8 mouse cellular contexts compared by ENCODE assay signal in genomic region chr8:122834971-122835370, GRCm38 (mm10). TPM values are rescaled to one million over a fixed set of nuclear protein-coding genes. Genes with fewer than 3 reads are reported as not detected.
A peak's percentile ranks its signal among the peaks of the same experiment; 100 is the strongest.
DNase-seq lines count a peak whose midpoint lies in the region; ATAC-seq and TF ChIP-seq lines count a peak whose summit lies in the region.

No protein-coding gene starts in this region.

- peak; percentile 78 for DNase-seq in neural tube, embryonic 10.5 days (ENCODE audit: extremely low spot score, low spot score)
- peak; percentile 67 to 79 for DNase-seq in cerebellum, postnatal 4 days (ENCODE audit: low spot score in 2 of 2)
- peak; percentile 75 for DNase-seq in gastrocnemius, postnatal 10 days
- peak; percentile 77 for DNase-seq in kidney, adult 18-20 months
- peak; percentile 83 for DNase-seq in limb, embryonic 11.5 days (ENCODE audit: low spot score)
- peak; percentile 82 for DNase-seq in midbrain, postnatal 0 days (ENCODE audit: low spot score)

- H3K4me2 ChIP-seq in neural tube, embryonic 15.5 days: no peak overlapping the region
- H3K4me2 ChIP-seq in limb, embryonic 11.5 days (ENCODE audit: low read depth, severe bottlenecking): no peak overlapping the region
- H3K4me2 ChIP-seq in midbrain, postnatal 0 days (ENCODE audit: low read depth, low read length, poor library complexity, severe bottlenecking): no peak overlapping the region
- H3K4me2 ChIP-seq in stomach, embryonic 15.5 days: no peak overlapping the region

- no peaks in the 10 kb centered on the region for H3K27me3 ChIP-seq in neural tube, embryonic 15.5 days (replicated peaks)
- no peaks in the 10 kb centered on the region for H3K27me3 ChIP-seq in limb, embryonic 11.5 days (ENCODE audit: control insufficient read depth, insufficient read depth, low read length)
- H3K27me3 ChIP-seq in midbrain, postnatal 0 days (ENCODE audit: insufficient read depth, low read length): no peaks in the 10 kb centered on the region
- no peaks in the 10 kb centered on the region for H3K27me3 ChIP-seq in stomach, embryonic 15.5 days (replicated peaks)

- TF ChIP-seq CTCF in midbrain, postnatal 0 days (IDR thresholded peaks at IDR 0.05): peak; percentile 82

- no peaks in the 10 kb centered on the region for H3K9me3 ChIP-seq in neural tube, embryonic 15.5 days (replicated peaks)
- no peaks in the 10 kb centered on the region for H3K9me3 ChIP-seq in limb, embryonic 11.5 days (ENCODE audit: control insufficient read depth, low read length)
- no peaks in the 10 kb centered on the region for H3K9me3 ChIP-seq in midbrain, postnatal 0 days (ENCODE audit: low read length)
- no peaks in the 10 kb centered on the region for H3K9me3 ChIP-seq in stomach, embryonic 15.5 days

- H3K4me1 ChIP-seq in neural tube, embryonic 15.5 days: peaks cover 2% of the 10 kb centered on the region; the same call in 1 of the 2 replicates
- no peaks in the 10 kb centered on the region for H3K4me1 ChIP-seq in limb, embryonic 11.5 days (ENCODE audit: control insufficient read depth, insufficient read depth, low read length)
- no peaks in the 10 kb centered on the region for H3K4me1 ChIP-seq in midbrain, postnatal 0 days (ENCODE audit: insufficient read depth, low read length)
- no peaks in the 10 kb centered on the region for H3K4me1 ChIP-seq in stomach, embryonic 15.5 days

- no peak overlapping the region for H3K9ac ChIP-seq in neural tube, embryonic 15.5 days (replicated peaks)
- H3K9ac ChIP-seq in limb, embryonic 11.5 days (ENCODE audit: low read length): no peak overlapping the region
- no peak overlapping the region for H3K9ac ChIP-seq in midbrain, postnatal 0 days (replicated peaks; ENCODE audit: low read length, poor library complexity, severe bottlenecking)
- no peak overlapping the region for H3K9ac ChIP-seq in stomach, embryonic 15.5 days

- ATAC-seq in neural tube, embryonic 15.5 days (ENCODE audit: low FRiP score): no peak
- ATAC-seq in limb, embryonic 11.5 days (ENCODE audit: insufficient number of reproducible peaks, low FRiP score, low TSS enrichment, low read depth): no peak
- no peak; the same call in 1 of the 2 replicates for ATAC-seq in midbrain, postnatal 0 days (ENCODE audit: low FRiP score)
- ATAC-seq in stomach, embryonic 15.5 days (ENCODE audit: insufficient read depth, low FRiP score, low read depth): peak; percentile 48; the same call in 1 of the 2 replicates

- no peak overlapping the region for H3K27ac ChIP-seq in neural tube, embryonic 15.5 days (replicated peaks)
- H3K27ac ChIP-seq in limb, embryonic 11.5 days (replicated peaks; ENCODE audit: low read depth, low read length): no peak overlapping the region
- no peak overlapping the region for H3K27ac ChIP-seq in midbrain, postnatal 0 days (ENCODE audit: low read depth, low read length)
- no peak overlapping the region for H3K27ac ChIP-seq in stomach, embryonic 15.5 days

- no peaks in the 10 kb centered on the region for H3K36me3 ChIP-seq in neural tube, embryonic 15.5 days
- H3K36me3 ChIP-seq in limb, embryonic 11.5 days (ENCODE audit: control insufficient read depth, insufficient read depth, low read length): no peaks in the 10 kb centered on the region
- no peaks in the 10 kb centered on the region for H3K36me3 ChIP-seq in midbrain, postnatal 0 days (ENCODE audit: insufficient read depth, low read length)
- H3K36me3 ChIP-seq in stomach, embryonic 15.5 days: no peaks in the 10 kb centered on the region

- 31% methylated on average over 7 of the region's 8 CpGs for WGBS in neural tube, embryonic 15.5 days
- WGBS in limb, embryonic 11.5 days: 29% methylated on average over 8 of the region's 8 CpGs
- 29% methylated on average over 8 of the region's 8 CpGs for WGBS in midbrain, postnatal 0 days
- 29% methylated on average over 8 of the region's 8 CpGs for WGBS in stomach, embryonic 15.5 days

- no peak overlapping the region for H3K4me3 ChIP-seq in neural tube, embryonic 15.5 days (replicated peaks)
- H3K4me3 ChIP-seq in limb, embryonic 11.5 days (ENCODE audit: low read depth, low read length): no peak overlapping the region
- H3K4me3 ChIP-seq in midbrain, postnatal 0 days (ENCODE audit: low read depth, low read length): no peak overlapping the region
- H3K4me3 ChIP-seq in stomach, embryonic 15.5 days (replicated peaks): no peak overlapping the region

RNA-seq across cellular contexts. Expression of gene Cdh15, which starts 12.8 kb away (rescaled TPM):
- polyA plus RNA-seq in neural tube, embryonic 15.5 days (2015; fragmentation: Nextera tagmentation; extraction: Ambion mirVana): 2.7 and 3.2 TPM in 2 replicates
- 10 to 100 TPM; 29.3 to 36.6 TPM for total RNA-seq in gastrocnemius, postnatal 10 days (2021)
- 6.8 and 7.6 TPM in 2 replicates for polyA plus RNA-seq in limb, embryonic 11.5 days (2014; fragmentation: Nextera tagmentation; extraction: Ambion mirVana)
- total RNA-seq in midbrain, postnatal 0 days (2014; rRNA removed): 0.14 and 1.8 TPM in 2 replicates
- polyA plus RNA-seq in midbrain, postnatal 0 days (2015; fragmentation: Nextera tagmentation; extraction: Ambion mirVana): 3.5 and 4.0 TPM in 2 replicates
- 0.49 and 0.88 TPM in 2 replicates for polyA plus RNA-seq in stomach, embryonic 15.5 days (2015; fragmentation: Nextera tagmentation; extraction: Ambion mirVana)

RNA-seq across cellular contexts. Expression of gene Acsf3, which starts 59.7 kb away (rescaled TPM):
- polyA plus RNA-seq in neural tube, embryonic 15.5 days (2015; fragmentation: Nextera tagmentation; extraction: Ambion mirVana): 15.2 and 20.3 TPM in 2 replicates
- total RNA-seq in gastrocnemius, postnatal 10 days (2021): 10 to 100 TPM; 14.3 to 15.0 TPM
- polyA plus RNA-seq in limb, embryonic 11.5 days (2014; fragmentation: Nextera tagmentation; extraction: Ambion mirVana): 16.1 and 17.9 TPM in 2 replicates
- total RNA-seq in midbrain, postnatal 0 days (2014; rRNA removed): 22.1 and 22.7 TPM in 2 replicates
- polyA plus RNA-seq in midbrain, postnatal 0 days (2015; fragmentation: Nextera tagmentation; extraction: Ambion mirVana): 18.8 and 18.9 TPM in 2 replicates
- 16.5 and 20.6 TPM in 2 replicates for polyA plus RNA-seq in stomach, embryonic 15.5 days (2015; fragmentation: Nextera tagmentation; extraction: Ambion mirVana)
